Mouse (Mus musculus): Measurements from ENCODE around the gene Gm12253.

GRCm38 (mm10) chr11:58420815-58421214 lies 11.5 kb upstream of the Gm12253 start, which contains the start of gene 1810065E05Rik:
- TF ChIP-seq CTCF (IDR thresholded peaks at IDR 0.05) (no peak), POLR2A (IDR thresholded peaks at IDR 0.05; ENCODE audit: insufficient read depth, low read depth, low read length) (no peak)
